In genomic region chr17:5942156-5942555, GRCm38 (mm10) we compare ENCODE assay signal across 9 mouse cellular contexts. TPM values are rescaled to one million over a fixed set of nuclear protein-coding genes. Genes with fewer than 3 reads are reported as not detected.
DNase-seq lines count a peak whose midpoint lies in the region; ATAC-seq and TF ChIP-seq lines count a peak whose summit lies in the region.
"Had no signal": no experiment of that assay in that cellular context is flagged by ENCODE, and none has a peak within 500 bp of the region (broad histone marks: within the 10 kb centered on the region; RNA-seq: fewer than 3 reads in every experiment).

No protein-coding gene starts in this region.

- no peak overlapping the region for H3K27ac ChIP-seq in kidney, postnatal 0 days
- no peak overlapping the region for H3K27ac ChIP-seq in liver, embryonic 15.5 days (replicated peaks)
- H3K27ac ChIP-seq: forebrain, embryonic 13.5 days had no signal

- H3K9ac ChIP-seq in kidney, postnatal 0 days (ENCODE audit: low read depth, low read length) = no peak overlapping the region
- H3K9ac ChIP-seq in liver, embryonic 15.5 days = peak overlapping the region; percentile 52; the same call in 1 of the 2 replicates

- no peak for ATAC-seq in kidney, postnatal 0 days (replicated peaks; ENCODE audit: low FRiP score, low read depth)
- 0 out of 2 replicates have a peak, but pooled peaks have one; percentile 13 for ATAC-seq in granulocyte monocyte progenitor cell, adult 5-6 weeks (replicated peaks; ENCODE audit: poor library complexity, severe bottlenecking)
- no peak for ATAC-seq in liver, embryonic 15.5 days (ENCODE audit: insufficient read depth)

- H3K4me3 ChIP-seq in kidney, postnatal 0 days (replicated peaks; ENCODE audit: low read depth, low read length) = peak overlapping the region; percentile 59; the same call in 1 of the 2 replicates
- H3K4me3 ChIP-seq in liver, embryonic 15.5 days (replicated peaks) = peak overlapping the region; percentile 68

- H3K4me1 ChIP-seq in kidney, postnatal 0 days (replicated peaks; ENCODE audit: insufficient read depth, low read length) = 0 out of 2 replicates have a peak, but pooled peaks cover 2% of the 10 kb centered on the region
- peaks cover 16% of the 10 kb centered on the region for H3K4me1 ChIP-seq in liver, embryonic 15.5 days (replicated peaks)

- WGBS in kidney, postnatal 0 days = 70% methylated on average over 3 of the region's 3 CpGs
- WGBS in liver, embryonic 15.5 days (ENCODE audit: insufficient replicate concordance) = 67% methylated on average over 3 of the region's 3 CpGs

- H3K4me2 ChIP-seq in kidney, postnatal 0 days (ENCODE audit: low read length) = peak overlapping the region; percentile 65; the same call in 1 of the 2 replicates
- peak overlapping the region; percentile 72 for H3K4me2 ChIP-seq in liver, embryonic 15.5 days

- no peaks in the 10 kb centered on the region for H3K9me3 ChIP-seq in kidney, postnatal 0 days (replicated peaks; ENCODE audit: low read length)
- no peaks in the 10 kb centered on the region for H3K9me3 ChIP-seq in liver, embryonic 15.5 days (replicated peaks)
- H3K9me3 ChIP-seq: forebrain, embryonic 13.5 days had no signal

- H3K27me3 ChIP-seq in kidney, postnatal 0 days (ENCODE audit: insufficient read depth, low read length) = no peaks in the 10 kb centered on the region
- H3K27me3 ChIP-seq in liver, embryonic 15.5 days = peaks cover 37% of the 10 kb centered on the region

- TF ChIP-seq CTCF in kidney, postnatal 0 days (IDR thresholded peaks at IDR 0.05; ENCODE audit: low read depth) = no peak

- H3K36me3 ChIP-seq in kidney, postnatal 0 days (ENCODE audit: insufficient read depth, low read length) = no peaks in the 10 kb centered on the region
- H3K36me3 ChIP-seq in liver, embryonic 15.5 days (replicated peaks) = no peaks in the 10 kb centered on the region

- no peak for DNase-seq in kidney, postnatal 0 days (ENCODE audit: low spot score)
- no peak for DNase-seq in kidney, postnatal 36 days
- DNase-seq in NIH3T3 (ENCODE audit: low read depth) = peak; percentile 48
- DNase-seq in spleen, postnatal 10 days (ENCODE audit: low spot score in 2 of 2) = no peak
- no peak for DNase-seq in spleen, adult 12 weeks (ENCODE audit: low spot score)
- DNase-seq: thymus, postnatal 4 days had no signal

RNA-seq across cellular contexts. Expression of gene Synj2, which starts 1.1 kb away (rescaled TPM):
- 2.4 and 3.7 TPM in 2 replicates for polyA plus RNA-seq in kidney, postnatal 0 days (2015; fragmentation: Nextera tagmentation; extraction: Ambion mirVana)
- total RNA-seq in granulocyte monocyte progenitor cell, adult 5-6 weeks (2014; fragmentation: Nextera tagmentation) = 11.2 and 14.4 TPM in 2 replicates
- 9.3 and 11.6 TPM in 2 replicates for total RNA-seq in granulocyte monocyte progenitor cell, adult 5-6 weeks (2017)
- 2.4 and 2.6 TPM in 2 replicates for polyA plus RNA-seq in liver, embryonic 15.5 days (2015; fragmentation: Nextera tagmentation; extraction: Ambion mirVana)
